17 mouse cellular contexts compared by ENCODE assay signal in genomic region chr3:98044768-98045368, GRCm38 (mm10). TPM values are rescaled to one million over a fixed set of nuclear protein-coding genes. Genes with fewer than 3 reads are reported as not detected.
A peak's percentile ranks its signal among the peaks of the same experiment; 100 is the strongest.
DNase-seq lines count a peak whose midpoint lies in the region; ATAC-seq and TF ChIP-seq lines count a peak whose summit lies in the region.
"Had no signal": no experiment of that assay in that cellular context is flagged by ENCODE, and none has a peak within 500 bp of the region (broad histone marks: within the 10 kb centered on the region; RNA-seq: fewer than 3 reads in every experiment).

No protein-coding gene starts in this region.

- H3K9me3 ChIP-seq in hindbrain, embryonic 10.5 days = no peaks in the 10 kb centered on the region
- no peaks in the 10 kb centered on the region for H3K9me3 ChIP-seq in hindbrain, embryonic 12.5 days (replicated peaks)
- no peaks in the 10 kb centered on the region for H3K9me3 ChIP-seq in liver, postnatal 0 days (ENCODE audit: low read length)
- no peaks in the 10 kb centered on the region for H3K9me3 ChIP-seq in forebrain, embryonic 13.5 days (replicated peaks)
- H3K9me3 ChIP-seq: midbrain, embryonic 15.5 days; neural tube, embryonic 15.5 days had no signal

- no peak overlapping the region for H3K4me3 ChIP-seq in hindbrain, embryonic 10.5 days
- no peak overlapping the region for H3K4me3 ChIP-seq in hindbrain, embryonic 12.5 days
- no peak overlapping the region for H3K4me3 ChIP-seq in embryonic fibroblast, embryonic 13.5 days (ENCODE audit: insufficient read depth, low read length)
- no peak overlapping the region for H3K4me3 ChIP-seq in liver, postnatal 0 days (ENCODE audit: low read depth, low read length)
- no peak overlapping the region for H3K4me3 ChIP-seq in forebrain, embryonic 13.5 days
- H3K4me3 ChIP-seq: midbrain, embryonic 15.5 days; neural tube, embryonic 15.5 days had no signal

- no peak for TF ChIP-seq CTCF in embryonic fibroblast, embryonic 13.5 days (IDR thresholded peaks at IDR 0.05; ENCODE audit: borderline replicate concordance, insufficient read depth, low read length)
- no peak for TF ChIP-seq CTCF in liver, postnatal 0 days (IDR thresholded peaks at IDR 0.05; ENCODE audit: low read depth)

- no peak overlapping the region for H3K9ac ChIP-seq in hindbrain, embryonic 12.5 days
- 0 out of 2 replicates have a peak overlapping the region, but pooled peaks have one; percentile 16 for H3K9ac ChIP-seq in liver, postnatal 0 days (replicated peaks)
- H3K9ac ChIP-seq in forebrain, embryonic 13.5 days = no peak overlapping the region
- H3K9ac ChIP-seq: midbrain, embryonic 15.5 days; neural tube, embryonic 15.5 days had no signal

- peak overlapping the region; percentile 23; the same call in 1 of the 2 replicates for H3K27ac ChIP-seq in hindbrain, embryonic 10.5 days
- no peak overlapping the region for H3K27ac ChIP-seq in hindbrain, embryonic 12.5 days
- peak overlapping the region; percentile 48; the same call in 1 of the 2 replicates for H3K27ac ChIP-seq in embryonic fibroblast, embryonic 13.5 days (ENCODE audit: insufficient read depth, low read length)
- peak overlapping the region; percentile 88 for H3K27ac ChIP-seq in liver, postnatal 0 days (ENCODE audit: low read depth)
- no peak overlapping the region for H3K27ac ChIP-seq in forebrain, embryonic 13.5 days
- H3K27ac ChIP-seq: midbrain, embryonic 15.5 days had no signal

- 90% methylated on average over 4 of the region's 4 CpGs for WGBS in hindbrain, embryonic 10.5 days
- WGBS in hindbrain, embryonic 12.5 days = 89% methylated on average over 4 of the region's 4 CpGs
- 62% methylated on average over 4 of the region's 4 CpGs for WGBS in liver, postnatal 0 days (ENCODE audit: insufficient replicate concordance)
- WGBS in forebrain, embryonic 13.5 days = 84% methylated on average over 4 of the region's 4 CpGs

- ATAC-seq in hindbrain, embryonic 12.5 days (ENCODE audit: low FRiP score) = no peak
- peak; percentile 88 for ATAC-seq in liver, postnatal 0 days
- no peak for ATAC-seq in forebrain, embryonic 13.5 days
- ATAC-seq: forebrain, embryonic 14.5 days; hindbrain, embryonic 16.5 days; midbrain, embryonic 15.5 days had no signal

- H3K4me1 ChIP-seq in hindbrain, embryonic 10.5 days (replicated peaks) = peaks cover 62% of the 10 kb centered on the region
- H3K4me1 ChIP-seq in hindbrain, embryonic 12.5 days = peaks cover 28% of the 10 kb centered on the region
- peaks cover 13% of the 10 kb centered on the region for H3K4me1 ChIP-seq in embryonic fibroblast, embryonic 13.5 days (ENCODE audit: control insufficient read depth, insufficient read depth, low read length)
- peaks cover 40% of the 10 kb centered on the region for H3K4me1 ChIP-seq in liver, postnatal 0 days (ENCODE audit: insufficient read depth)
- H3K4me1 ChIP-seq in forebrain, embryonic 13.5 days = peaks cover 66% of the 10 kb centered on the region

- TF ChIP-seq POLR2A in embryonic fibroblast, embryonic 13.5 days (IDR thresholded peaks at IDR 0.05; ENCODE audit: low read depth, low read length) = no peak

- peak; percentile 66 for TF ChIP-seq EP300 in liver, postnatal 0 days (IDR thresholded peaks at IDR 0.05; ENCODE audit: low read depth)

- peaks cover 8% of the 10 kb centered on the region; the same call in 1 of the 2 replicates for H3K36me3 ChIP-seq in hindbrain, embryonic 10.5 days
- H3K36me3 ChIP-seq in hindbrain, embryonic 12.5 days = no peaks in the 10 kb centered on the region
- no peaks in the 10 kb centered on the region; the same call in 1 of the 2 replicates for H3K36me3 ChIP-seq in liver, postnatal 0 days (replicated peaks; ENCODE audit: insufficient read depth, low read length)
- peaks cover 4% of the 10 kb centered on the region; the same call in 1 of the 2 replicates for H3K36me3 ChIP-seq in forebrain, embryonic 13.5 days (ENCODE audit: poor library complexity, severe bottlenecking)
- H3K36me3 ChIP-seq: G1E; midbrain, embryonic 15.5 days; neural tube, embryonic 15.5 days had no signal

- no peak overlapping the region for H3K4me2 ChIP-seq in hindbrain, embryonic 12.5 days (replicated peaks)
- H3K4me2 ChIP-seq in liver, postnatal 0 days (ENCODE audit: low read depth, low read length) = peak overlapping the region; percentile 47
- no peak overlapping the region for H3K4me2 ChIP-seq in forebrain, embryonic 13.5 days
- H3K4me2 ChIP-seq: midbrain, embryonic 15.5 days; neural tube, embryonic 15.5 days had no signal

- no peaks in the 10 kb centered on the region for H3K27me3 ChIP-seq in hindbrain, embryonic 10.5 days (ENCODE audit: insufficient read depth, poor library complexity, severe bottlenecking)
- no peaks in the 10 kb centered on the region for H3K27me3 ChIP-seq in hindbrain, embryonic 12.5 days
- no peaks in the 10 kb centered on the region for H3K27me3 ChIP-seq in liver, postnatal 0 days (ENCODE audit: insufficient read depth, low read length)
- no peaks in the 10 kb centered on the region for H3K27me3 ChIP-seq in forebrain, embryonic 13.5 days
- H3K27me3 ChIP-seq: midbrain, embryonic 15.5 days; neural tube, embryonic 15.5 days had no signal

- no peak for DNase-seq in hindbrain, embryonic 10.5 days (ENCODE audit: low spot score)
- peak; percentile 37 for DNase-seq in kidney, postnatal 10 days
- no peak for DNase-seq in liver, postnatal 0 days
- DNase-seq in urinary bladder, postnatal 36 days (ENCODE audit: low spot score in 2 of 2) = no peak
- no peak for DNase-seq in cerebellum, adult 8-10 months
- DNase-seq: B cell, adult 2 months; cerebellum, adult 9-11 months; gastrocnemius, postnatal 14 days; lung, postnatal 10 days had no signal

RNA-seq across cellular contexts. Expression of gene Notch2, which starts 31.5 kb away (rescaled TPM):
- 15.6 and 18.0 TPM in 2 replicates for polyA plus RNA-seq in hindbrain, embryonic 10.5 days (2016; fragmentation: Nextera tagmentation; extraction: Ambion mirVana)
- 26.5 and 30.1 TPM in 2 replicates for polyA plus RNA-seq in hindbrain, embryonic 12.5 days (2016; fragmentation: Nextera tagmentation; extraction: Ambion mirVana)
- polyA plus RNA-seq in embryonic fibroblast, embryonic 13.5 days (2011; ENCODE audit: insufficient read length, low read depth, missing spikeins) = 45.2 and 49.4 TPM in 2 replicates
- polyA plus RNA-seq in liver, postnatal 0 days (2015; fragmentation: Nextera tagmentation; extraction: Ambion mirVana) = 5.1 and 6.2 TPM in 2 replicates
- 18.6 and 19.9 TPM in 2 replicates for polyA plus RNA-seq in forebrain, embryonic 13.5 days (2015; fragmentation: Nextera tagmentation; extraction: Ambion mirVana)
- polyA plus RNA-seq: G1E had no signal

Comparison
In these comparisons a context has a peak if more than half of its experiments do, and no peak if none do; other contexts are left out.
1. H3K27ac ChIP-seq: peak in hindbrain, embryonic 10.5 days (single experiment), embryonic fibroblast, embryonic 13.5 days (single experiment) and liver, postnatal 0 days (single experiment); none in hindbrain, embryonic 12.5 days (single experiment) and forebrain, embryonic 13.5 days (single experiment).